Mouse (Mus musculus): ENCODE results near the gene Anxa8. TPM values are rescaled to one million over a fixed set of nuclear protein-coding genes. Genes with fewer than 3 reads are reported as not detected.

Gene Anxa8
- polyA plus RNA-seq, 1 experiment from 2014 or later: 2.2 TPM

DNA sequence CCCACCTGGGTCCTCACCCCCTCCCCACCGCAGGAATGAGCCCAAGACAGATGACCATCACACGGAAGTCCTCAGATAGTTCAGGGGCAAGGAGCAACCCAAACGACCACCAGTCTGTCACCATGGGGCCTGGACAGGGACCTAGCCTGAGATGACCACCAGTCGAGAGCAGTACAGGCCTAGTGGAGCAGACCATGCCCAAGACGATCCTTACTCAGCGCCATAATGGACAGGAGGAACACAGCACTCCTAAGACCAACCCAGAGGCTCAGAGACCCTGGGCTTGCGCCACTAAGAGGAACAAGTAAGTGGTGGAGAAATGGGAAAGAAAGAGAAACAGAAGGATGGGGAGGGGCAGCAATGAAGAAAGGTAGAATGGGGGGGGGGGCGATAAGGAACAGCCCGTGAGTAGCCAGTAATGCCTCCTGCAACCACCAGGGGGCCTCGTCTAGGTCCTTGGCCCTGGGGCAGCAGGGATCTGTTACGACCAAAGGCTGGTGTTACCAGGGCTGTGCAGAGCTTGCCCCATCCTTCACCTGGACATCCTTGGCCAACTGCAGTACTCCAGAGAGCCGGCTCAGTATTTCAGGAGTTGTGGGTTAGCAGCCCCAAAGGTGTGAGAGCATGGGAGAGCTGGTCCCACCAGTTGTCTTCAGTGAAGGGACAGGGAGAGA is 20.7 kb downstream of the Anxa8 start:
- H3K27me3 ChIP-seq (ENCODE audit: insufficient read depth, low read length): no peaks in the 10 kb centered on the region
- H3K4me2 ChIP-seq (ENCODE audit: low read length): no peak overlapping the region
- peak; percentile 72 for TF ChIP-seq CTCF (IDR thresholded peaks at IDR 0.05; ENCODE audit: low read depth)
- H3K9me3 ChIP-seq (replicated peaks; ENCODE audit: low read length): no peaks in the 10 kb centered on the region
- H3K27ac ChIP-seq: no peak overlapping the region
- H3K36me3 ChIP-seq (ENCODE audit: insufficient read depth, low read length): no peaks in the 10 kb centered on the region
- peak; percentile 58 for DNase-seq (ENCODE audit: low spot score)
- 60% methylated on average over 12 of the region's 12 CpGs for WGBS
- H3K4me1 ChIP-seq (replicated peaks; ENCODE audit: insufficient read depth, low read length): no peaks in the 10 kb centered on the region
- peak; percentile 65; the same call in 1 of the 2 replicates for ATAC-seq (replicated peaks; ENCODE audit: low FRiP score, low read depth)
- no peak overlapping the region for H3K9ac ChIP-seq (ENCODE audit: low read depth, low read length)
- H3K4me3 ChIP-seq (replicated peaks; ENCODE audit: low read depth, low read length): no peak overlapping the region

DNA sequence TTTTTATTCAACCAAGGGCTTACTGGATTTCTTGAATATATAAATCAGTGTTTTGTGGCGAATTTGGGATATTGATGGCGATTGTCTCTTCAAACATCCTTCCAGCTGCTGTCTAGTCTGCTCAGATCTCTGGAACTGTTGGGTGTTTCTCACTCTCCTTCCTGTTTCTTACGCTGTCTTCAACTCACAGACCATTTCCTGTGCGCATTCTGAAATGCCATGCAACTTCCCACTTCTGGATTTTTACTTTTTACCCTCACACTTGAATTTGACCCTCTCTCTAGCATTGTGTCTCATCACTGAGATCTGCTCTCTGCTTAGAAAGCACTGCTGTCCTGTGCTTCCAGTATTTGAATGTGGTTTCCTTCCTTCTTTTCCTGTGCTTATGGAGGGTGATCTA is 21.8 kb downstream of the Anxa8 start:
- H3K9ac ChIP-seq (ENCODE audit: low read depth, low read length): no peak overlapping the region
- DNase-seq (ENCODE audit: low spot score) (no peak), ATAC-seq (replicated peaks; ENCODE audit: low FRiP score, low read depth) (no peak)
- no peak overlapping the region for H3K27ac ChIP-seq
- no peak overlapping the region for H3K4me3 ChIP-seq (replicated peaks; ENCODE audit: low read depth, low read length)
- H3K4me1 ChIP-seq (replicated peaks; ENCODE audit: insufficient read depth, low read length): no peaks in the 10 kb centered on the region
- TF ChIP-seq CTCF (IDR thresholded peaks at IDR 0.05; ENCODE audit: low read depth): no peak
- H3K4me2 ChIP-seq (ENCODE audit: low read length): no peak overlapping the region
- no peaks in the 10 kb centered on the region for H3K9me3 ChIP-seq (replicated peaks; ENCODE audit: low read length)
- no peaks in the 10 kb centered on the region for H3K27me3 ChIP-seq (ENCODE audit: insufficient read depth, low read length)
- 69% methylated on average over 4 of the region's 4 CpGs for WGBS
- no peaks in the 10 kb centered on the region for H3K36me3 ChIP-seq (ENCODE audit: insufficient read depth, low read length)

DNA sequence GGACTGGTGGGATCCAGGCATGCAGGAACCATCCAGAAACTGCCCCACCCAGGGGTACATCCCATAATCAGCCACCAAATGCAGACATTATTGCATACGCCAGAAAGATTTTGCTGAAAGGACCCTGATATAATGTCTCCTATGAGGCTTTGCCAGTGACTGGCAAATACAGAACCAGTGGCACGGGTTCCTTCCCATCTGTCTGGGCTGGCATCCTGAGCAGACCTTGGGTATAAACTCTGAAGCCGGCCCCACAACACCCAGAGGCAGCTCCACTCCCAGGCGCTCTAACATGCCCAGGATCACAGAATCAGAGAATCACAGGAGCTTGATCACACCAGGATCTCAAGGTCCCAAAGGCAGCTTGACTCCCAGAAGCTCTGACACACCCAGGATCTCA is 28.5 kb downstream of the Anxa8 start:
- no peak for TF ChIP-seq CTCF (IDR thresholded peaks at IDR 0.05; ENCODE audit: low read depth)
- 87% methylated on average over 4 of the region's 4 CpGs for WGBS
- Histone ChIP-seq H3K36me3 (ENCODE audit: insufficient read depth, low read length) (no peaks in the 10 kb centered on the region), H3K4me1 (replicated peaks; ENCODE audit: insufficient read depth, low read length) (no peaks in the 10 kb centered on the region; the same call in 1 of the 2 replicates), H3K4me2 (ENCODE audit: low read length) (no peak overlapping the region), H3K27ac (no peak overlapping the region), H3K9me3 (replicated peaks; ENCODE audit: low read length) (no peaks in the 10 kb centered on the region), H3K27me3 (ENCODE audit: insufficient read depth, low read length) (no peaks in the 10 kb centered on the region), H3K9ac (ENCODE audit: low read depth, low read length) (no peak overlapping the region), H3K4me3 (replicated peaks; ENCODE audit: low read depth, low read length) (no peak overlapping the region)
- no peak for ATAC-seq (replicated peaks; ENCODE audit: low FRiP score, low read depth)
- DNase-seq (ENCODE audit: low spot score): no peak

DNA sequence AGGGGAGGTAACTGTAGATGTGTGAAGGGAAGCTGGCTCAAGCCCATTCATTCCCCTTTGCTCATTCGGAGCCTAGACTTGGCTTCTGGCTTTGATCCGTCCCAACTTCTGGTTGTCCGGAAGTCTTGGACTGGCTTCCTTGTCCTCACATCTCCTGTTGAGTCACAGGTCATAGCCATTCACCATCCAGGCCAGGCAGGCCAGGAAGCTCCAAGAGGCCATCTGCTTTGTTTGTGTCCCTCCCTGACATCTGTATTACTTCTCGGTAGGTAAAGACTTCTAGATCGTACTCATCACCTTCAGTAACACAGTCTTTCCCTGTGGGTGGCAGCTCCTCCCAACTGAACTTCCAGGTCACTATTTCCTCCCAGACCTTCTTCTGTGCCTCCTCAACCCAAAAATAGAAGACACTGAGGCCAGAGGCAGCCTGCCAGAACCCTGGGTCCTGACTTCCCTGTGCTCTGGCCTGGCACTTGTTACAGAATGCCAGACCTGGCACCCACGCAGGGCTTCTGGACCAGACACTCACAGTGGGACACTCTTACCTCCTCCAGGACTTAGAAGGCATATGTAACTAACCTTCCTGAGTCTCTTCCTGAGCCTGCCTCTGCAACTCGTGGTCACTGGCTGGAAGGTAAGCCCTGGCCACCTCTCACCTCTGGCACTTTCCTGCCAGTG is 33.4 kb downstream of the Anxa8 start:
- 51% methylated on average over 7 of the region's 7 CpGs for WGBS
- H3K27ac ChIP-seq: no peak overlapping the region
- ATAC-seq (replicated peaks; ENCODE audit: low FRiP score, low read depth) (no peak), DNase-seq (ENCODE audit: low spot score) (no peak)
- no peak overlapping the region for H3K4me3 ChIP-seq (replicated peaks; ENCODE audit: low read depth, low read length)
- no peaks in the 10 kb centered on the region for H3K9me3 ChIP-seq (replicated peaks; ENCODE audit: low read length)
- TF ChIP-seq CTCF (IDR thresholded peaks at IDR 0.05; ENCODE audit: low read depth): no peak
- no peak overlapping the region for H3K9ac ChIP-seq (ENCODE audit: low read depth, low read length)
- no peaks in the 10 kb centered on the region for H3K27me3 ChIP-seq (ENCODE audit: insufficient read depth, low read length)
- H3K36me3 ChIP-seq (ENCODE audit: insufficient read depth, low read length): no peaks in the 10 kb centered on the region
- no peaks in the 10 kb centered on the region; the same call in 1 of the 2 replicates for H3K4me1 ChIP-seq (replicated peaks; ENCODE audit: insufficient read depth, low read length)
- no peak overlapping the region for H3K4me2 ChIP-seq (ENCODE audit: low read length)

DNA sequence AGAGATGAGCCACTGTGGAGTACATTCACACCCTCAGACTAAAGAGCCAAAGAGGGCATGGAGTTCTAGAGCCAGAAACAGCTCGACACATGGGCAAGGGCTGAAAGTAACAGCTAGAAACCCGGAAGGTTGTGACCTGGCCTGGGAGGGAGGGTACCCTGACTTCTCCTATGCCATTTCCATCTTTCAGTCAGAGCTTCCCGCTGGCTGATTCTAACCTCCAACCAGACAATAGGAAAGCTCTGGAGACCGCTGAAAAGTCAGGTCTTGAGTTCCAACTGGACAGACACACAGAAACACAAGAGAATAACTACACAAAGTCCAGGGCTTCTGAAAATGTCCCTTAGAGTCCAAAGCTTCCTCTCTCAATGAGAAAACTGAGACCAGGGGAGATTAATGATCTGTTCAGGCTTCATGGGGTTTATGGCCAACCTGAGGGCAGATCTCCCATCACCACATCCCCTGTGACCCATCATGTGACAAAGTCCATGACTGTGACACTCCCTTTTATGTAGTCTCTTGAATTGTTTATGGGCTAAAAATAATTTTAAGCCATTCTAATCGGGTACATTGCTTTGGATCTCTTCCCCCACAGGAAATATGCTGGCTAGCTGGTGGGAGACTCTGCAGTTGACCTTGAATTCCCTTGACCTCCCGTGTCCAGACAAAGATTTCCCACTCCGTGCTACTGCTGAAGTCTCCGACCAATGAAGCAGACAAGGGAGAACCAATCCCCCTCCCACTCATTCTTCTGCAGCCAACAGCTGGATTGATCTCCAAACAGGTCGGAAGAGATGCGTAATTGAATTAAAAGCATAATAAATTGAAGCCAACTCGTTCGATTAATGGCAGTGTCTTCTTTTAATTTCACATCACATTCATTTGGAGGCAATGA is 34.5 kb downstream of the Anxa8 start:
- H3K4me3 ChIP-seq (replicated peaks; ENCODE audit: low read depth, low read length): no peak overlapping the region
- no peaks in the 10 kb centered on the region; the same call in 1 of the 2 replicates for H3K4me1 ChIP-seq (replicated peaks; ENCODE audit: insufficient read depth, low read length)
- no peak for TF ChIP-seq CTCF (IDR thresholded peaks at IDR 0.05; ENCODE audit: low read depth)
- H3K36me3 ChIP-seq (ENCODE audit: insufficient read depth, low read length): no peaks in the 10 kb centered on the region
- H3K4me2 ChIP-seq (ENCODE audit: low read length): no peak overlapping the region
- no peaks in the 10 kb centered on the region for H3K27me3 ChIP-seq (ENCODE audit: insufficient read depth, low read length)
- ATAC-seq (replicated peaks; ENCODE audit: low FRiP score, low read depth) (peak; percentile 85), DNase-seq (ENCODE audit: low spot score) (peak; percentile 81)
- H3K9ac ChIP-seq (ENCODE audit: low read depth, low read length): no peak overlapping the region
- H3K27ac ChIP-seq: no peak overlapping the region
- WGBS: 27% methylated on average over 12 of the region's 12 CpGs
- no peaks in the 10 kb centered on the region for H3K9me3 ChIP-seq (replicated peaks; ENCODE audit: low read length)

DNA sequence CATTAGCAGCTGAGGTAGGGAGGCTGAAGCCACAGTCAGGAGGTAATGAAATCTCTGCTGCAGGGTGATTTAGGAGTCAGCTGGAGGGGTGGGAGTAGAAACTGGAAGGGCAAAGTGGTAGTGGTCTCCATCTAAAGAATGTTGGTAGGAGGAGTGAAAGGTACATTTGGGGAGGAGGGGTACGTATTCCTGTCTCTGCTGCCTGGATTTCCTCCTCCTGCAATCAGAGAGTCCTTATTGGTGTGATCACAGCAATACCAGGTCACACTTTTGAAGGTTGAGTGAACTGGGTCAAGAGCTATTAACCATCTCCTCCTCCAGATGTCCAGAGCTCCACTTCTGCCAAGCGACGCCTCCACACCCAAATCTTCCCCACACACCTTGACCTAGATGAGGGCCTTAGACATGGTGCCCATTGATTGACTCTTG is 35.2 kb downstream of the Anxa8 start:
- no peak for TF ChIP-seq CTCF (IDR thresholded peaks at IDR 0.05; ENCODE audit: low read depth)
- no peak overlapping the region for H3K27ac ChIP-seq
- WGBS: 45% methylated on average over 3 of the region's 3 CpGs
- H3K4me2 ChIP-seq (ENCODE audit: low read length): no peak overlapping the region
- DNase-seq (ENCODE audit: low spot score): peak; percentile 62
- no peaks in the 10 kb centered on the region for H3K9me3 ChIP-seq (replicated peaks; ENCODE audit: low read length)
- H3K27me3 ChIP-seq (ENCODE audit: insufficient read depth, low read length): no peaks in the 10 kb centered on the region
- H3K36me3 ChIP-seq (ENCODE audit: insufficient read depth, low read length): no peaks in the 10 kb centered on the region
- peak; percentile 54 for ATAC-seq (replicated peaks; ENCODE audit: low FRiP score, low read depth)
- H3K4me3 ChIP-seq (replicated peaks; ENCODE audit: low read depth, low read length): no peak overlapping the region
- no peak overlapping the region for H3K9ac ChIP-seq (ENCODE audit: low read depth, low read length)
- H3K4me1 ChIP-seq (replicated peaks; ENCODE audit: insufficient read depth, low read length): no peaks in the 10 kb centered on the region; the same call in 1 of the 2 replicates
